In the genomic region with DNA sequence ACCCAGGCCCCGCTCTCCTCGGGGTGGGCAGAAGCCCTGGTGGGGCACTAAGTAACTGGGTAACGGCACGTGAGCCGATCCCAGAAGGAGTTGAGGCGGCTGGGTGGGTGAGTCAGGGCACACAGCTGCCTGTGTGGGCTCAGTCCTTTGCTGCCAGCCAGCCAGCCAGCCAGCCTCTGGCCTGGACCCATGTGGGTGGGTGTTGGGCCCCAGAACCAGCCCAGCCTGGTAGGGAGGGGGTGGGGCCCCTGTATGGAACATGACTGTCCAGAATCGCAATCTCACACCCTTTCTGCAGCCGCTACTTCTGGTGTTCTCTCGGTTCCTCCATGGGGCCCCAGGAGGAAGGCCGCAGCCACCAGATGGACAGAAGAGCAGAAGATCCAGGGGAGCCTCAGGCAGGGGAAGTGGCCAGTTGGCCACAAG, we compare ENCODE assay signal across 16 mouse cellular contexts. TPM values are rescaled to one million over a fixed set of nuclear protein-coding genes. Genes with fewer than 3 reads are reported as not detected.
A peak's percentile ranks its signal among the peaks of the same experiment; 100 is the strongest.
DNase-seq lines count a peak whose midpoint lies in the region; ATAC-seq lines count a peak whose summit lies in the region.
"Had no signal": no experiment of that assay in that cellular context is flagged by ENCODE, and none has a peak within 500 bp of the region (broad histone marks: within the 10 kb centered on the region; RNA-seq: fewer than 3 reads in every experiment).

No protein-coding gene starts in this region.

- H3K4me2 ChIP-seq in embryonic facial prominence, embryonic 13.5 days: no peak overlapping the region
- no peak overlapping the region for H3K4me2 ChIP-seq in liver, embryonic 13.5 days
- H3K4me2 ChIP-seq in hindbrain, embryonic 12.5 days (replicated peaks): no peak overlapping the region
- H3K4me2 ChIP-seq: embryonic facial prominence, embryonic 12.5 days; limb, embryonic 15.5 days had no signal

- H3K4me3 ChIP-seq in embryonic facial prominence, embryonic 13.5 days: no peak overlapping the region
- no peak overlapping the region for H3K4me3 ChIP-seq in embryonic facial prominence, embryonic 10.5 days
- H3K4me3 ChIP-seq in liver, embryonic 13.5 days (replicated peaks): no peak overlapping the region
- no peak overlapping the region for H3K4me3 ChIP-seq in hindbrain, embryonic 12.5 days
- H3K4me3 ChIP-seq: embryonic facial prominence, embryonic 12.5 days; heart, embryonic 10.5 days; limb, embryonic 15.5 days had no signal

- H3K4me1 ChIP-seq in embryonic facial prominence, embryonic 13.5 days: peaks cover 10% of the 10 kb centered on the region
- peaks cover 21% of the 10 kb centered on the region for H3K4me1 ChIP-seq in embryonic facial prominence, embryonic 10.5 days
- H3K4me1 ChIP-seq in liver, embryonic 13.5 days (replicated peaks): peaks cover 20% of the 10 kb centered on the region
- 0 out of 2 replicates have a peak, but pooled peaks cover 7% of the 10 kb centered on the region for H3K4me1 ChIP-seq in hindbrain, embryonic 12.5 days

- H3K27me3 ChIP-seq in embryonic facial prominence, embryonic 13.5 days: no peaks in the 10 kb centered on the region
- H3K27me3 ChIP-seq in embryonic facial prominence, embryonic 10.5 days (replicated peaks; ENCODE audit: low read depth, poor library complexity, severe bottlenecking): no peaks in the 10 kb centered on the region
- H3K27me3 ChIP-seq in liver, embryonic 13.5 days: 0 out of 2 replicates have a peak, but pooled peaks cover 2% of the 10 kb centered on the region
- H3K27me3 ChIP-seq in hindbrain, embryonic 12.5 days: no peaks in the 10 kb centered on the region
- H3K27me3 ChIP-seq: limb, embryonic 15.5 days had no signal

- no peak for ATAC-seq in embryonic facial prominence, embryonic 13.5 days (ENCODE audit: insufficient number of reproducible peaks, insufficient read depth, low FRiP score, low TSS enrichment, low read depth)
- ATAC-seq in liver, embryonic 13.5 days (ENCODE audit: low read depth): peak; percentile 22; the same call in 1 of the 2 replicates
- ATAC-seq in megakaryocyte progenitor cell, adult 5-6 weeks (replicated peaks; ENCODE audit: poor library complexity): peak; percentile 73
- no peak for ATAC-seq in hindbrain, embryonic 12.5 days (ENCODE audit: low FRiP score)

- H3K36me3 ChIP-seq in embryonic facial prominence, embryonic 13.5 days: no peaks in the 10 kb centered on the region
- H3K36me3 ChIP-seq in embryonic facial prominence, embryonic 10.5 days (replicated peaks): no peaks in the 10 kb centered on the region
- H3K36me3 ChIP-seq in liver, embryonic 13.5 days: no peaks in the 10 kb centered on the region
- H3K36me3 ChIP-seq in hindbrain, embryonic 12.5 days: no peaks in the 10 kb centered on the region
- H3K36me3 ChIP-seq: embryonic facial prominence, embryonic 12.5 days; heart, embryonic 10.5 days; limb, embryonic 15.5 days had no signal

- 89% methylated on average over 10 of the region's 10 CpGs for WGBS in embryonic facial prominence, embryonic 13.5 days
- 93% methylated on average over 10 of the region's 10 CpGs for WGBS in embryonic facial prominence, embryonic 10.5 days
- 53% methylated on average over 10 of the region's 10 CpGs for WGBS in liver, embryonic 13.5 days (ENCODE audit: insufficient replicate concordance)
- 90% methylated on average over 10 of the region's 10 CpGs for WGBS in hindbrain, embryonic 12.5 days

- no peak overlapping the region for H3K27ac ChIP-seq in embryonic facial prominence, embryonic 13.5 days
- no peak overlapping the region for H3K27ac ChIP-seq in embryonic facial prominence, embryonic 10.5 days (replicated peaks)
- H3K27ac ChIP-seq in liver, embryonic 13.5 days: no peak overlapping the region
- H3K27ac ChIP-seq in hindbrain, embryonic 12.5 days: no peak overlapping the region
- H3K27ac ChIP-seq: embryonic facial prominence, embryonic 12.5 days; heart, embryonic 10.5 days; limb, embryonic 15.5 days had no signal

- 0 out of 2 replicates have a peak overlapping the region, but pooled peaks have one; percentile 1 for H3K9ac ChIP-seq in embryonic facial prominence, embryonic 13.5 days
- no peak overlapping the region for H3K9ac ChIP-seq in liver, embryonic 13.5 days
- H3K9ac ChIP-seq in hindbrain, embryonic 12.5 days: no peak overlapping the region
- H3K9ac ChIP-seq: embryonic facial prominence, embryonic 12.5 days; limb, embryonic 15.5 days had no signal

- no peaks in the 10 kb centered on the region for H3K9me3 ChIP-seq in embryonic facial prominence, embryonic 13.5 days
- H3K9me3 ChIP-seq in embryonic facial prominence, embryonic 10.5 days: no peaks in the 10 kb centered on the region
- H3K9me3 ChIP-seq in liver, embryonic 13.5 days (replicated peaks): no peaks in the 10 kb centered on the region
- no peaks in the 10 kb centered on the region for H3K9me3 ChIP-seq in hindbrain, embryonic 12.5 days (replicated peaks)
- H3K9me3 ChIP-seq: embryonic facial prominence, embryonic 12.5 days; heart, embryonic 10.5 days; limb, embryonic 15.5 days had no signal

- DNase-seq in embryonic facial prominence, embryonic 10.5 days (ENCODE audit: low spot score): no peak
- no peak for DNase-seq in liver, embryonic 13.5 days
- DNase-seq in liver (no peak), NIH3T3 (ENCODE audit: low read depth) (peak; percentile 30)
- DNase-seq in adrenal gland, postnatal 10 days: no peak
- DNase-seq: adrenal gland, postnatal 14 days; cerebellum, postnatal 36 days; heart, postnatal 14 days; layer of hippocampus, adult 9-11 months had no signal

RNA-seq across cellular contexts. Expression of a gene that starts 5.8 kb away (rescaled TPM):
- 19.5 and 22.2 TPM in 2 replicates for polyA plus RNA-seq in embryonic facial prominence, embryonic 13.5 days (2015; fragmentation: Nextera tagmentation; extraction: Ambion mirVana)
- 11.7 and 13.2 TPM in 2 replicates for polyA plus RNA-seq in embryonic facial prominence, embryonic 10.5 days (2016; fragmentation: Nextera tagmentation; extraction: Ambion mirVana)
- polyA plus RNA-seq in liver, embryonic 13.5 days (2015; fragmentation: Nextera tagmentation; extraction: Ambion mirVana): 4.9 and 5.1 TPM in 2 replicates
- total RNA-seq in megakaryocyte progenitor cell, adult 5-6 weeks (2015): 0.66 and 1.2 TPM in 2 replicates
- 1.6 and 2.6 TPM in 2 replicates for total RNA-seq in megakaryocyte progenitor cell, adult 5-6 weeks (2017)
- total RNA-seq in adrenal gland, postnatal 10 days (2021): 10 to 100 TPM; 17.1 to 20.1 TPM
- 11.7 and 12.0 TPM in 2 replicates for polyA plus RNA-seq in hindbrain, embryonic 12.5 days (2016; fragmentation: Nextera tagmentation; extraction: Ambion mirVana)

RNA-seq across cellular contexts. Expression of a gene that starts 37.6 kb away (rescaled TPM):
- polyA plus RNA-seq in embryonic facial prominence, embryonic 13.5 days (2015; fragmentation: Nextera tagmentation; extraction: Ambion mirVana): 1.1 and 1.5 TPM in 2 replicates
- 1.0 and 1.3 TPM in 2 replicates for polyA plus RNA-seq in embryonic facial prominence, embryonic 10.5 days (2016; fragmentation: Nextera tagmentation; extraction: Ambion mirVana)
- polyA plus RNA-seq in liver, embryonic 13.5 days (2015; fragmentation: Nextera tagmentation; extraction: Ambion mirVana): 0.37 and 0.48 TPM in 2 replicates
- total RNA-seq in megakaryocyte progenitor cell, adult 5-6 weeks (2015): 1.5 TPM in 1 of 2 replicates, not detected in the other
- total RNA-seq in megakaryocyte progenitor cell, adult 5-6 weeks (2017): 0.10 TPM in 1 of 2 replicates, not detected in the other
- total RNA-seq in adrenal gland, postnatal 10 days (2021): 1 to 10 TPM; 1.9 to 4.3 TPM
- 0.59 and 0.74 TPM in 2 replicates for polyA plus RNA-seq in hindbrain, embryonic 12.5 days (2016; fragmentation: Nextera tagmentation; extraction: Ambion mirVana)

RNA-seq across cellular contexts. Expression of a gene that starts 39.0 kb away (rescaled TPM):
- 34.4 and 34.8 TPM in 2 replicates for polyA plus RNA-seq in embryonic facial prominence, embryonic 13.5 days (2015; fragmentation: Nextera tagmentation; extraction: Ambion mirVana)
- polyA plus RNA-seq in embryonic facial prominence, embryonic 10.5 days (2016; fragmentation: Nextera tagmentation; extraction: Ambion mirVana): 43.7 and 44.2 TPM in 2 replicates
- polyA plus RNA-seq in liver, embryonic 13.5 days (2015; fragmentation: Nextera tagmentation; extraction: Ambion mirVana): 21.9 and 24.1 TPM in 2 replicates
- total RNA-seq in megakaryocyte progenitor cell, adult 5-6 weeks (2015): 26.9 and 28.4 TPM in 2 replicates
- total RNA-seq in megakaryocyte progenitor cell, adult 5-6 weeks (2017): 33.4 and 35.1 TPM in 2 replicates
- 10 to 100 TPM; 20.1 to 20.3 TPM for total RNA-seq in adrenal gland, postnatal 10 days (2021)
- polyA plus RNA-seq in hindbrain, embryonic 12.5 days (2016; fragmentation: Nextera tagmentation; extraction: Ambion mirVana): 32.6 and 33.9 TPM in 2 replicates

RNA-seq across cellular contexts. Expression of a gene that starts 39.8 kb away (rescaled TPM):
- polyA plus RNA-seq in embryonic facial prominence, embryonic 13.5 days (2015; fragmentation: Nextera tagmentation; extraction: Ambion mirVana): 0.55 and 0.59 TPM in 2 replicates
- 0.50 and 0.68 TPM in 2 replicates for polyA plus RNA-seq in embryonic facial prominence, embryonic 10.5 days (2016; fragmentation: Nextera tagmentation; extraction: Ambion mirVana)
- 0.07 TPM in 1 of 2 replicates, not detected in the other for polyA plus RNA-seq in liver, embryonic 13.5 days (2015; fragmentation: Nextera tagmentation; extraction: Ambion mirVana)
- 0.71 and 0.91 TPM in 2 replicates for total RNA-seq in megakaryocyte progenitor cell, adult 5-6 weeks (2015)
- total RNA-seq in megakaryocyte progenitor cell, adult 5-6 weeks (2017): 1.2 and 3.2 TPM in 2 replicates
- total RNA-seq in adrenal gland, postnatal 10 days (2021): not detected
- 1.0 and 1.2 TPM in 2 replicates for polyA plus RNA-seq in hindbrain, embryonic 12.5 days (2016; fragmentation: Nextera tagmentation; extraction: Ambion mirVana)
- total RNA-seq: adrenal gland, postnatal 14 days; neutrophil, adult 5-6 weeks had no signal

RNA-seq across cellular contexts. Expression of a gene that starts 50.6 kb away (rescaled TPM):
- polyA plus RNA-seq in embryonic facial prominence, embryonic 13.5 days (2015; fragmentation: Nextera tagmentation; extraction: Ambion mirVana): 17.5 and 22.9 TPM in 2 replicates
- 25.0 and 26.4 TPM in 2 replicates for polyA plus RNA-seq in embryonic facial prominence, embryonic 10.5 days (2016; fragmentation: Nextera tagmentation; extraction: Ambion mirVana)
- 7.2 and 9.5 TPM in 2 replicates for polyA plus RNA-seq in liver, embryonic 13.5 days (2015; fragmentation: Nextera tagmentation; extraction: Ambion mirVana)
- total RNA-seq in megakaryocyte progenitor cell, adult 5-6 weeks (2015): 7.4 and 10.3 TPM in 2 replicates
- total RNA-seq in megakaryocyte progenitor cell, adult 5-6 weeks (2017): 4.8 and 6.6 TPM in 2 replicates
- total RNA-seq in adrenal gland, postnatal 10 days (2021): 1 to 10 TPM; 7.2 to 9.6 TPM
- polyA plus RNA-seq in hindbrain, embryonic 12.5 days (2016; fragmentation: Nextera tagmentation; extraction: Ambion mirVana): 20.4 and 25.2 TPM in 2 replicates

Comparison
In these comparisons a context has a peak if more than half of its experiments do, and no peak if none do; other contexts are left out.
1. ATAC-seq: peak in liver, embryonic 13.5 days (single experiment) and megakaryocyte progenitor cell, adult 5-6 weeks (single experiment); none in embryonic facial prominence, embryonic 13.5 days (single experiment) and hindbrain, embryonic 12.5 days (single experiment).